Mouse (Mus musculus): ENCODE measurements around the gene Anapc5.
A peak's percentile ranks its signal among the peaks of the same experiment; 100 is the strongest.

Anapc5 gene

DNA sequence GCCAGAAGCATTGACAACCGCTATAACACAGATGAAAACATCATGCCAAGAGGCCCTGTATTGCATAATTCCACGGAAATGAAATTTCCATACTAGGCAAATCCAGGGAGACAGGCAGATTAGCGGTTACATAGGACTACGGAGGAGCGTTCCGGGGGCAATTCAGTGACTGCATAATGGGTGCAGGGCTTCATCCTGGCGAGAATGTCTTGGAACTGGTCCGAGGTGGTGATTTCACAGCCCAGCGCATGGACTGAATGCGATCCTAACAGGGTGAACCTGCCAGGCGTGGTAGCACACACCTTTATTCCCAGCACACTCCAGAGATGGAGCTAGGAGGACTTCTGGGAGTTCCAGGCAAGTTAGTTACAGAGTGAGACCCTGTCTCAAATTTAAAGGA is 53.9 kb downstream of the Anapc5 start:
- no peak for DNase-seq

DNA sequence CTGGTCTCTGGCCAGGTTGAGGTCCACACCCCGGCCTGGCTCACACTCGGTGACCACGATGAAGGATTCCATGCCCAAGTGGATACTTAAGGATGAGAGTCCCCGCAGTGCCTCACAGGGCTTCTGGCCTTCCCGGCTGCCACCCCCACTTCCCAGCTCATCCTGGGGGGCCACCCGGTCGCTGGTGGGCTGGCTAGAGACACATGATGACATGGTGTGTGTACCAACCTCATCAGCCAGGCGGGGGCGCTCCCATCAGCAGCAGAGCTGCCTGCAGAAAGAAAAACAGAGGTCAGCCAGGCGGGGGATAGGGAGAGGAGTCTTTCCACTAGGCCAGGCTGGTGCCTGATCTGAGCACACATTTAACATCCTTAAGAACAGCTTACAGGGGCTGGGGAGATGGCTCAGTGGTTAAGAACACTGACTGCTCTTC is 57.1 kb downstream of the Anapc5 start:
- DNase-seq = peak; percentile 74

DNA sequence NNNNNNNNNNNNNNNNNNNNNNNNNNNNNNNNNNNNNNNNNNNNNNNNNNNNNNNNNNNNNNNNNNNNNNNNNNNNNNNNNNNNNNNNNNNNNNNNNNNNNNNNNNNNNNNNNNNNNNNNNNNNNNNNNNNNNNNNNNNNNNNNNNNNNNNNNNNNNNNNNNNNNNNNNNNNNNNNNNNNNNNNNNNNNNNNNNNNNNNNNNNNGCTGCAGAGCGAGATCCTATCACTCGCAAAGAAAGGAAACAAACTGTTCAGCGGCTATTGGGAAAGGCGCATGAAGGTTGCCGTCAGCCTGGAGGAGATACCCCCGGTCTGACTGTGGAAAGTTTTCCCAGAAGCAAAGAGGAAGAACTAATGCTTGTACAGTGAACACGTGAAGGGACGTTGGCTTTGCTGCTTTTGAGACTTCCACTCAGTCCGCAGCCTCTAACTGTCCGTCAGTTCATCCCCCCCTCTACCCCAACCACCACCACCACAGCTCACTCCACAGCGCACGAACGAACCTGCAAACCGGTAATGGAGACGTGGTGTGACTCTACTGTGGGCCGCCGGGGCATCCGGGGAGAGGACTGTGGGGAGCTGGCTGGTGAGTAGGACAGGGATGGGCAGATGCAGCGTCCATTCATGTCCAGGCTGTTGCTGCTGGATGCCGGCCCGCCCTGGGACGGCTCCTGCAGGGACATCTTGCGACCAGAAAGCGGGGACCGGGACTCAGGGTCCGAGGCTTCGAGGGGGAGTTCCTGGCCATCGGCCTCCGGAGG is 57.7 kb downstream of the Anapc5 start:
- DNase-seq = peak; percentile 39

DNA sequence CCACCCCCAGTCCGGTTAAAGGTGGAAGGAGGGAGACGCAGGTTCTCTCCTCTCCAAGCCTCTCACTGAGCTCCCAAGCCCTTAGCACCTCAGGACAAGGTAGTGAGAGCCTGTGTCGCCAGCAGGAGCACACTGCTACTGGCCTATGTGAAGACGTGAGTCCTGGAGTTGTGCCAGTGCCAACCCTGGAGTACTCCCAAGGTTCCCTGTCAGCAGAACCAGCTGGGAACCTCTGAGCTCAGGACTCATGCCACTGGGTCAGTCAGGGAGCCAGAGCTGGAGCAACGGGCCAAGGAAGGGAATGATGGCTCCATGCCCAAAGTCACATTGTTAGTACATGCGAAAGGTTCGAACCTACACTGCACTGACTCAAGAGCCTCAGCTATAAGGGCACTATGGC is 64.5 kb downstream of the Anapc5 start:
- no peak for DNase-seq

DNA sequence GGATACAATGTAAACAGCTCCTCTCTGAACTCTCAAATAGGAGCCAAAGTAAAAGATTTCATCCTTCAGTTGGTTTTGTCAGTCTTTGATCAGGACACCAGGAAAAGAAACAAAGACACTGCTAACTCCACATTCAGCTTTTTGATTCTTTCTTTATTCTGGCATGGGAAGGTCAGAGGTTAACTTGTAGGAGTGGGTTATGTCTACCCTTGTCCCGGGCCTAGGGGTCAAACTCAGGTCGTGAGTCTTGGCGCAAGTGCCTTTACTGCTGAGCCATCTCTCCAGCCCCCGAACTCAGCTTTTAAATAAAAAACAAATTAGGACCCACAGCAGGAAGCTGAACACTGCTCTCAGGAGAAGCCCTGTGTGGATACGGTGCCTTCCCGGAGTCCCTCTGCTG is 65.0 kb downstream of the Anapc5 start:
- DNase-seq = no peak

DNA sequence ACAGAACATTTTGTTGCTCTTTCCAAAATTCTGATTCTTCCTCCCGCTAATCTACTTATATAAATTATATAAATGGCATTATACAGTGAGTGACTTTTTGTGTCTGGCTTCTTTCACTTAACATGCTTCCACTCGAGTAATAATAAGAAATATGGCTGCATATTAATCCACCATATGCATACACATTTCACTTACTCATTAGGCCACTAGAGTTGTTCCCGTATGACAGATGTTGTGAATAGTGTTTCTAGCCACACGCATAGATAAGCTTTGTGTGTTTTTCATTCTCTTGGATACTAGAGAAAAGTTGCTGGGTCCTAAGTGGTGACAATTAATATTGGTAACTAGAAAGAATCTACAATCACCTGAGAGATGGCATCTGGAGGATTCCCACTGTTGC is 65.5 kb downstream of the Anapc5 start:
- no peak for DNase-seq

DNA sequence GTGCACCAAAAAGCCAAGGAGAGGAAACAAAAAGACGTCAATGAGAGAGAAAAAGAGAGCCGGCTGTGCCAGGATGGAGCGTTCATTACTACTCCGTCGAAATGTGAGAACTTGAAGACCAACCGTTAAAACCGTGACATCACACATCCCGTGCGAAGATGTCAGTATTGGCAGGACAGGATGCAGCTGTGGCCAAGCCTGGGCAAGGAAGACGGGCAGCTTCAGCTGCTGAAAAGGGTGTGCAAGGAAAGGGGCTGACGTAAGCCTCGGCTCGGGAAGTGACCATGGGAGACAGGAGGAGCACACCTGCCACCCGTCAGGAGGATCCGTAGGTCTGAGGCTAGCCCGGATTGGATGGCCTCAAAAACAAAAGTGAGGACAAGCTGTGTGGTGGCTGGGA is 66.7 kb downstream of the Anapc5 start:
- no peak for DNase-seq

DNA sequence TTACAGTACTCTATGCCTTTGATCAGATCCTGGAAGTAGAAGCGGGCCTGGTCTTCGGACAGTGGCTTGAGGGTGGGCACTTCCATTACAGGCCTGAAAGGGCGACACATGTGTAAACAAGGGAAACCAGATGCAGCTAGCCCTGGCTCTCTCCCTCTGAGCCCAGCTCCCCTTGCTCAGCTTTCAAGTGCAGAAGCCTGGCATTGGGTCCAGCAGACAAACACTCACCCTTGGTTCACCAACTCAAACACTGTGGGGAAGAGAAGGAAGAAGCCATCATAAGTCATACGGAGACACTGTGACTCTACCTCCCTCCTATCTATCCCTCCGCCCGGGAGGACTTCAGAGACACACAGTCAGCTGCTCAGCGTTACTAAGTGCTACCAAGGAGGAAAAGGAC is 73.2 kb downstream of the Anapc5 start:
- DNase-seq = peak; percentile 87

DNA sequence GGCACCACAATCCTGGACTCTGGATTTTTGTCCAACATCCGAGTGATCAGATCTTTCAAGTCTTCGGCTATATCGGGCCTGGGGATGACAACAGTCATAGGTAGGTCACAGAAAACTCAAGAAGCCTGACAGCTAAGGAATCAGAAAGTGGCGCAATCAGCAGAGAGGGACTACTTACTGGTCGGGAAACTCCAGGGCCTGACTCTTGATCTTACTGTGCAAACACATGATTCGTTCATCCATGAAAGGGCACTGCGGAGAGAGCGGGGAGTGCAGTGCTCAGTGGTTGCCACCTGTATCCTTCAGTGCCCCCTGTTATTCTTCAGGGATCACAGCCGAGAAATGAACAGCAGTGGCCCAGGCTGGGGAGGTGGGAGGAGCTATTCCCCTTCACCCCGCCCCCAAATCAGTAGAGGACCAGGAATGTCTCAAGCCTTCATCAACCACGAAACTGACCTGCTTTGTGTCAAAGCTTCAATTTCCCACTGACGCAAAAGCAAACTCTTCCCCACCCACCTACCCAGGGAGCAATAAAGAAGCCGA is 77.2 kb downstream of the Anapc5 start:
- peak; percentile 55 for DNase-seq

Data from lung, postnatal 36 days (tissue).